Mouse (Mus musculus) retina, embryonic 14.5 days (tissue): ENCODE measurements around the gene Kctd4.
"Not testable (repeated sequence)": the region's sequence is repeated elsewhere in the genome, so short reads cannot be mapped to it uniquely, and the experiment has no call there.

Source experiments
- DNase-seq: peaks from one replicate; pipeline ENCODE4 v3.0.0-alpha.2; 2015; ENCODE audit warnings: low spot score

Gene Kctd4

DNA sequence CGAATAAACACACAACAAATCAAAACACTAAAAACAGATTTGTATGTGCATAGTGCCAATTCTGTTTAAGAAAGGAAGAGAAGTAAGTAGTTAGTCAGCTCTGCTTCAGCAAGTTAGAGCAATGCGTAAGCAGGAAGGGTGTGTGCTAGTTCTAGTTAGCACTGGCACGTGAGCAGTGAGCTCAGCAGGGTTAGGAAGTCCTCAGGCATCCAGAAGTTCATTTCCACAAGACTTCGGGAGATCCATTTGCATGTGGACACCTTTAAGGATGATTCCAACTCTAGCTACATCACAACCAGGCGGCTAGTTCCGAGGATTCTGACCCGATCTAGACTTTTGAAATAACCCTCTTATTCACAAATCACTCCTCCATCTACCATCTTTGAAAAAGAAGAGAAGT is at the start of gene Kctd4:
TSS of gene Kctd4 (plus strand) at position 244 of the 400 bp plus-strand sequence.
- no peak for DNase-seq

DNA sequence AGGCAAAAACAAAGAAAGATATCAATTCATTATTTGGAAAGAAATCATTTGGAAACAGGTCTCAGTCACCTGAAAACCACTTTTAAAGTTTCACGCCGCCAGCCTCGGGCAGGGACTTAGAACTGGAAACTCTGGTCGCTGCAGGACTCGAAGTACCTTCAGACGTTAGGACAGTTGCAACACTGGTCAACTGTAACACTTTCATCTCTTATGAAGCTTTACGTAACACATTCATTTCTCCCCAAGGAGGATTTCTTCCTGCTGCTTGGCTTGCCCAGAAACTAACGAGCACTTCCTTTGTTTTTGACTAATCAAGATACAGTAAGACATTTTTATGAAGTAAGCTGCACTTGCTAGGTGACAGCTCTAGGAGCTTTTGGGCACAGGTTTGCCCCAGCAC is 47.9 kb upstream of the Kctd4 start:
- no peak for DNase-seq

DNA sequence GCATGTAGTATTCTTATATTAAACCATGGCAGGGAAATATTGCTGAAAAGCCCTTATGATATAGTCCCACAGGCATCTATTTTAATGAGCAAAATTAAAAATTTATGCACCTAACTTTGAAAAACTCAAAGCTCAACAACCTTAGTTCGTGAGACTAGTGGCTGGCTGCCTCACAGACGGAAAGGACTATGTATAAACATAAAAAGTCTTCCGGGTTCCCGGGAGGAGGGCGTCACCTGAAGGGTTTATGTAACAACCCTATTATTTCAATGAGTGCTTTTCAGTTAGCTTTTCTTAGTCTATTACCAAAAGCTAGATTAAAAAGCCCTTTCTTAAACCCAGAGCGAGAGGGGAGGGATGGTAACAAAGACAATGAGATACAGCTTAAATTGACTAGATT is 42.8 kb upstream of the Kctd4 start:
- no peak for DNase-seq

DNA sequence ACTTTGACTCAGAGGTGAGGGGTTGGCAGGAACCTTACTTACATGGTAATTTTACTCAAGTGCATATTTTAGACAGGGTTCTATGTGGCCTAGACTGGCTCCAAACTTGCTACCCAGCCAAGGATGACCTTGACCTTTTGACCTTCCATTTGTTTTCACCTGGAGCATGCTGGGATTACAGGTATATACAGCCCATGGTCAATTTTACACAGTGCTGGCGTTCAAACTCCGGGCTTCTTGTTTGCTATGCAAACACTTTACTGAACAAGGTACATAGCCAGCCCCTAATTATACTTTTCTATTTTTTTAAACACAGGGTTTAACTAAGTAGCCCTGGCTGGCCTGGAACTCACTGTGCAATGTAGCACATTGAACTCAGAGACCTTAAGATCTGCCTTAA is 42.1 kb upstream of the Kctd4 start:
- DNase-seq, result no peak

DNA sequence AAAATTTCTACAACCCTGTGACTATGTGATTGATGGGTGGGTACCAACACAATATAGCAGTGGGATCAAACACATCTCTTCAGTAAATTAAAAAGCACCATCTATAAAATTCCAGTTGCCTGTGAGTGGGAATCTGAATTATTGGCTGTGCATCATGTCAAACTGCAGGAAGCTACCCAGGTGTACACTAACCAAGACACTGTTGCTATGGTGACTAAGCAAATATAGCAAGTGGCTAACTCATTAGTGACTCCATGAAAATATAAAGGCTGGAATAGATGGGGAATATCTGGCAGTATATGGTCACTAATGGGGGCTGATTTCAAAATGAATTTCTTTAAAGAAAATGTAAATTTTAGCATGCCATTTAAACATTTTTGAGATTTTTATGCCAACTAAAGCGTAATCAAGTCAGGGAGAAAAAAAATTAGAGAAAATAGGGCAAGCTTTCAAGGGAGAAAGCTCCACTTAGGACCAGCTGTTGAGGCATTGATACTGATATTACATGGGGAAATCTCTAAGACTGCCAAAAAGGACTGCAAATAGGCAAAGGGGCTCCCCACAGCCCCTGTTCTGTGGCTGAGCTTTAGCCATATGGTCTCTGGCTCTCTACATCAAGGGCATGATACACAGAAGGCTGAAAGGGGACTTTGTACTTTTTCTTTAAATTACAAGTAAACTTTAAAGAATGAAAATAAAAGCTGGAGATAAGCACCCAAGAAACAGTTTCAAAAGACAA is 31.3 kb upstream of the Kctd4 start:
- DNase-seq, result peak; percentile 29

DNA sequence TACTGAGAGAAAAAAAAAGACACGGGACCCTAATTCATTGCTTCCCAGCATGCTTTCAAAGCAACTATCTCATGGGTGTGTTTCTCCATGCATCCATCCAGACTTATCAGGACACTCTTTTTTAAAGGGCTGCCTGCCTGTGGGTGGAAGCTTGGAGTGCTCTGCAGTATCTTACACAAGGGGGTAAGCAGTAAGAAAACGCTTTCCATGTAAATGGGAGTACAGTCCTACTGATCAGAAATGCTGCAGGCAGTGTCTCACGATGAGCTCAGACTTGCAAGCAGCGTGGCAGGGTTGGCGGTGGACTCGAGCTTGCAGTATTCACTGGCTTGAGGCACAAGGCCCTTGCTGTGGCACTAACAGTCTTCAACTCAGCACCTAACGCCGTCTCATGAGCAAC is 25.1 kb upstream of the Kctd4 start:
- not testable (repeated sequence) for DNase-seq

DNA sequence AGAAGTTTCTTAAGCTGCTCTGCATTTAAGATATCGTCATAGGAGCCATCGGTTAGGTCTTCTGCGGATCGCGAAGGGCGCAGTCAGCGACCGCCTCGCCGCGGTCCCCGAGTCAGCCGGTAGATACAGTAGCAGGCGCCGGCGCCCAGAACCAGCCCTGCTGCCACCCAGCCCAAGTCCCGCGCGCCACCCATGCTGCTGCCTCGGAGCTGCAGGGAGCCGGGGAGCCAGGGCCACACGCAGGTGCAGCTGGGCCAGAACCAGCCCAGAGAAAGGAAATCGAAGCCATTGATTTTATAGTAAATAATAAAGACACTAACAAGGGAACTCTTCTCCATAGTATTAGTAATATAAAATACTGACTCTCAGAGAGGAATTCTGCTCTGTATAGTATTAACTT is 23.5 kb upstream of the Kctd4 start:
- DNase-seq, result no peak

DNA sequence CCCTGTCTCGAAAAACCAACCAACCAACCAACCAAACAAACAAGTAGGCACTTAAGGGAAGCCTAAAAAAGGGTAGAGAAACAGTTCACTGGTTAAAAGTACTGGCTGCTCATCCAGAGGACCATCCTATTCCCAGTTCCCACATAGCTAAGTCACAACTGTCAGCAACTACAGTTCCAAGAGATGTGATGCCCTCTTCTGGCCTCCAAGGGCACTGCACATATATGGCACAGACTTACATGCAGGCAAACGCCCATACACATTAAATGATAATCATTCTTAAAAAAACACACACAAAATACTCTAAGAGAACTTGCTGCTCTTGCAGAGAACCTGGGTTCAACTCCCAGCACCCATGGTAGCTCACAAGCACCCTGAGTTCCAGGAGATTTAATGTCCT is 20.4 kb upstream of the Kctd4 start:
- no peak for DNase-seq

DNA sequence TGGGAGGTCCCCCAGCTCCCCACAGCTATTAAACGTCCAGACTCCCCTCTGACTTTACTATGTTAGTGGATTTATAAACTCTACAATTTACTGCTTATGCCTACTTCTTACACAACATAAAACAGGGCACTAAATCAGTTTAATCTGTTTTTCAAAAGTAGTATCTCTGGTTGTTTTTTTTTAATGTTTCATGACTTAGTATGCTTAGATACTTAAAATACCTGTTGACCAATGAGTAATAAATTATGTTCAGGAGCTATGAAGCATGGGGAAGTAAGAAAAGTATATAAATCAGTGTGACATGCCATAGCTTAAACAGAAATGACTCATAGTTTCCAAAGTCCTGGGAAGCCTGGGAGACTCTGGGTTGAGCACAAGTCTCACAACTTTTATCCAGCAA is 17.1 kb upstream of the Kctd4 start:
- no peak for DNase-seq

DNA sequence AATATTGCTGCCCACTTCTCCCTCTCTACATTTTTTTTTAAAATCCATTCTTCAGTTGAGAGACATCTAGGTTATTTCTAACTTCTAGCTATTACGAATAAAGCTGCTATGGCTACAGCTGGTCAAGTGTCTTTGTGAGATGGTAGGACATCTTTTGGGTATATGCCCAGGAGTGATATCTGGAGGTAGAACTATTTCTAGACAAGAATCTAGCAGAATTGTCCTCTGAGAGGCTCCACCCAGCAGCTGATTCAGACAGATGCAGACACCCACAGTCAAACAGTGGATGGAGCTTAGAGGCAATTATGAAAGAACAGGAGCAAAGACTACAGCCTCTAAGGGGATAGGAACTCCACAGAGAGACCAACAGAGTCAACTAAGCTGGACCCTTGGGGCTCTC is 13.3 kb upstream of the Kctd4 start:
- no peak for DNase-seq

DNA sequence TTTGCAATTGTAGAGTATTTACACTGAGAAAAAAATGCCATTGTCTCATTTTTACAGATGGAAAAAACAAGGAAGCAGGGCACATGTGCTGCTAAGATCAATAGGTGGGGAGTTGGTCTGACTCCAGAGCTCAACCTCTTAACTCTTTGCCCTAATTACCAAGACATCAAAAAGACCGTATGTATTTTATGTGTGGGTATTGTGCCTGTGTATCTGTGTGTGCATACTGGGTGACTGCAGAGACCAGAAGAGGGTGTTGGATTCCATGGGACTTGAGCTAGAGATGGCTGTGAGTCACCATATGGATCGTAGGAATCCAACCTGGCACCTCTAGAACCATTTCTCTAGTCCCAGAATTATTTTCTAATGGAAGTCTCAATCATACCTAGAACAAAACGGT is 12.4 kb upstream of the Kctd4 start:
- no peak for DNase-seq

DNA sequence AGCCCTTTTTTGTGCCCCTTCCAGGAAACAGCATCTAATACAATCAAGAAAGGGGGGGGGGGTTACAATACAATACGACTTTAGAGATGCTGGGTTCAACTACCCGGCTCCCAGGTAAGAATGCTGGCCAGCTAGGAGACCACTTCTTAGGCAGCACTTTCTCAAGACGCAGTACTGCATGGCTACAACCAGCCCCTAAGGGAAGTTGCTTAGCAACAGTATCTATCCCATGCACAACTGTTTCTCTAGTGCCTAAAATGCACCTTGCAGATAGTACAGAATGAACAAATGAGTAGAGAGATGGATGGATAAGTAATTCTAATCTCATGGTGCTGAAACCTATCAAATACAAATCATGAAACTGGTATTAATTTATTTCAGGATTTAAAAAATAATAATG is 7.1 kb upstream of the Kctd4 start:
- DNase-seq, result no peak

DNA sequence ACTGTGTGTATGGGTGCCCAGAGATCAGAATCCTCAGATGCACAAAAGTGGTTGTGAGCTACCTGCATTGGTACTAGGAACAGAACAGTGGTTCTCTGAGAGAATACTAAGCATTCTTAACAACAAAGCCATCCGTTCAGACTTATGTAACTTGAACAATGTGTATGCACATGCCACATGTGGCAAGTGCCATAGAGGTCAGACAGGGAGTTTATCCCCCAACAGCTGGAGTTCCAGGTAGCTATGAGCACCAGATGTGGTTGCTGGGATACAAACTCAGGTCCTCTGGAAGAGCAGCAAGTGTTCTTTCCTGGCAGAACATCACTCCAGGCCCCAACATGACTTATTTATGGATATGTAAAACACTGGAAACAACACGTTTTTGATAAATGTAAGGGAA is 1.8 kb upstream of the Kctd4 start:
- DNase-seq, result no peak

DNA sequence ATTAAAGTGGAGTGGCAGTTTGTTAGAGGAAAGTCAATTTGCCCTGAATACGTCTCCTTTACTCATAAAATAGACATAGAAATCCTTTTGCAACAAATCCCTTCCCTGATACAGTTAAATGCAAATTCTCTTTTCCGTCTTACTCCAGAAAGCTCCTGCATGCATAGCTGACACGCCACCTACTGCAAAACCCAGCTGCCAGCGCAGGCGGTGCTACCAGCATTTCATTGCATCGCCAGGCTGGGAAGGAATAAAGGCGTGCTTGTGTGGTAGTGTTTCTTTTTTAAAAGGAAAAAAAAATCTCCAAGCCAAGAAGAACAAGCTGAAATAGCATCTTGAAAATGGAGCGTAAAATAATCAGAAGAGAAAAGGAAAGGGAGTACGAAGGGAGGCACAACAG is 7.4 kb downstream of the Kctd4 start:
- no peak for DNase-seq

DNA sequence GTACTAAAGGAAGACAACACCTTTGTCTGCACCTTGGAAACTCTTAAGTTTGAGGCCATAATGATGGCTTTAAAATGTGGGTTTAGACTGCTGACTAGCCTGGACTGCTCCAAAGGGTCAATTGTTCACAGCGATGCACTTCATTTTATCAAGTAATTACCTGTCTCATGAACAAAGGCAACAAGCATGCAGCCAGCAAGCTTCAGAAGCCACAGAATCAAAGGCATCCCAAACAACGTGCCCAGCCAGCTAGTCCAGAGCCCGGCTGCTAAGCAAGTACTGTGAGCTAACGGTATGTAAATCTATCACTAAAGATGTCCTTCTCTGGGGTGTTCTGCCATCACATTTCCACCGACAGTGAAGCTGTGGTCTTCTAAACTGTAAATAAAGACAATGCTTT is 8.4 kb downstream of the Kctd4 start:
- DNase-seq, result peak; percentile 21

DNA sequence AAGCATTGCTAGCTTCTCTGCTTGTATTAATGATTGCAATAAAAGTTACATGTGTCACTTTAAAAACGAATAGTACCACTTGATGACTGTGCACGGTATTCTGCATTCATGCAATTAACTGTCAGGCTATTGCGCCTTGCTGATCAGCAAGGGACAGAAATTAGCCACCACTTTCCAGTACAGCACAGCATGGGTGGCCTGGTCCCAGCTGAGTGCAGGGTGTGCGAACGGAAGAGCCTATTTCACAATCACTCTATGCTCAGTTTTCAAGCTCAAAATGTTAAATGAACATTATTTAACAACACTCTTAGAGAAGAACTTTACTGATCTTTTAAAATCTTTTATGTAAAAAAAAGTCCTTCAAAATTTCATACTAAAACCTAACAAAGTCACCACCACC is 9.2 kb downstream of the Kctd4 start:
- DNase-seq, result peak; percentile 10

DNA sequence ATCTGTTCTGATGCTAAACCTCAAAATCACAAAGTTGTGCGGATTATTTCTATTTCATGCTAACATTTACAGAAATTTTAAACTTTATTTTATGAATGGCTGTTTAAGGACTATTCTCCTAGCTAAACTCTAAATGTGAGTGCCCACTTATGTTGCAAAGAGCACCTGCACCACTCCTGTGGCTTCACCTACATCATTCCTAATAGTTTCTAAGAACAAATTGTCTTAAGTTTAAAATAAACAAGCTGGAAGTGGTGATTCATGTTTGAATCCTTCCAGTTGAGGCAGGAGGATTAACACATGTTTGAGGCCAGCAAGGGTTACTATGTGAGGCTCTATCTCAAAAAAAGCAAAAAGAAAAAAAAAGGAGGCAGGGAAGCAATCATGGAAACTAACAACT is 9.6 kb downstream of the Kctd4 start:
- no peak for DNase-seq

DNA sequence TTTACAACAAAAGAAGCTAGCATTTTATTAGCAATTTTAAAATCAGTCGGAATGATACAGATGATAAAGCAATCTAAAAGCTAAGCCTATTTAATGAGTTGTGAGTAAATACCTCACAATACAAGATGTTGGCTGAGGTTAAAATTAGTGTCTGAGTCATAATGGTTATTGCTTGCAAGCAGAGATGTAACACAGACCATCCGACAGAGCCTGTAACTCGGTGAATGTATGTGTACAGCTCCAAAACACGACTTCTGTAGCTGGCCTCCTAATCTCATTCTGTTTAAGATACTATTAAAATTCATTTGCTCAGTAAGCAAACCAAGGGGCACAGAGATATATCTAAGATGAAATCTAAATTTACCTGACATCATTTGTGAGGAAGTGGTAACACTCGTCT is 12.5 kb downstream of the Kctd4 start:
- DNase-seq, result no peak

DNA sequence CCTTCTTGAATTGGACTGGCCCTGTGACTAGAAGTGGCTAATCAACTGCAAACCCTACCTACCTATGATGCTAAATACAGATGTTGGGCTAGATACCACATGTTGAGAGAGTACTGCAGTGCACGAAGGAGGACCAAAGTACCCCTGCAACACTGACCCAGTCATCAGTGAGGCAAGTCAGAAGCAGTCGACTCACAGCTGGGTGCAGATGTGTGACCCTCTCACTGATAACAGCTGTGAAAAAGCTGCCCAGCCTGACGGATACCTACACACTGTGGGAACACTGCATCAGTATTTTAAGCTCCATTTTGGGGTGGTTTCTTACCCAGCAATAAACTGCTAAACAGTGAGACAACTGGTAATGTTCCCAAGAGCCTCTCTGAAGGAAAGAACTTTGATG is 21.3 kb downstream of the Kctd4 start:
- no peak for DNase-seq

DNA sequence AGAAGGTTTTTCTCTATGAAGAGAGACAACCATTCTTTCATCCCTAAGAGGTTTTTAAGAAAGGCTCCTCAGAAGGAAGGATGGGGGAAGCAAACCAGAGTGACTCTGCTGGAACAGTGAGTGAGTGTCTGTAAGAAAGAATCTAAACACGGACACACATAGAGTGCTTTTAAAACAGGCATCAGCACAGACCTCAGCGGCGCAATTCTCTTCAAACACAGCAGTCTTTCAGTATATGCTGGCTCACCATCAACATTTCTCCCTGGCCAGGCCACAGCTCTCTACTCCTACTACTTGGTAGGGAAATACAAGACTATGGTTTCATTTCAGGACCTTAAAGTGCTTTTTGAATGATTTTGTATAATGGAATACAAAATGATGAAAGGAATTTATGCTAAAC is 26.4 kb downstream of the Kctd4 start:
- DNase-seq, result no peak

DNA sequence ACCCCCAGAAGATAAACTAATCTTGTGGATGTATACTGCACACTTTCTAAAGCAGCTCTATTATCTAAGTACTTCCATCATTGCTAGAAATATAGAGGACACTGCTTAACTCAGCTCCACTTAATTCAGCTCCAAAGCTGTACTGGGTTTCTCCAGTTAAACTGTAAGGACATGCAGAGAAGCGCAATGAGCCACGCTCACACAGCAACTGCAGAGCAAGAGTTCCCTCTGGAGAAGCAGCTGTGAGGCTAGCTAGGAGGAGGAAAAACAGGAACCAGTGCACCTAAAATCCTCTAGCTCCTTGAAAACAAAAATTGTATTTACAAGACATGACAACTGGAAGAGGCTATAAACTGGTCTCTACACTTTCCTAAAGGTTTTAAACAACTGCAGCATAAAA is 29.1 kb downstream of the Kctd4 start:
- no peak for DNase-seq

DNA sequence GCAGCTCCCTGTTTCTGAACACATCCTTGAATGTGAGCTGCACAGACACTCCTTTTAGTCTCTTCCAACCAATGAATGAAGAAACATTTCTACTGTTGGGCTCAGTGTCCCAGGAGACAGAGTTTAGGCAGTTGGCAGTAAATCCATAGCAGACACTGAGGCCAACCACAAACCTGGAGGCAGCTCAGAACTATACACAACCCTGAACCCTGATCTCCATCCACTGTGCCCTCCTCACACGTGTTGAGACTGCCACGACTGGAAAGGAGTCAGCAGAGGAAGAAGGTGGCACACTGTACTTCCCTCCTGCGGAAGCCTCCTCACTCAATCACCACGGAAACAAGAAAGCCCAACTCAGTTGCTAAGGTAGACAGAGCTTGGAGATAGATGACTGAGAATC is 30.3 kb downstream of the Kctd4 start:
- DNase-seq, result no peak

DNA sequence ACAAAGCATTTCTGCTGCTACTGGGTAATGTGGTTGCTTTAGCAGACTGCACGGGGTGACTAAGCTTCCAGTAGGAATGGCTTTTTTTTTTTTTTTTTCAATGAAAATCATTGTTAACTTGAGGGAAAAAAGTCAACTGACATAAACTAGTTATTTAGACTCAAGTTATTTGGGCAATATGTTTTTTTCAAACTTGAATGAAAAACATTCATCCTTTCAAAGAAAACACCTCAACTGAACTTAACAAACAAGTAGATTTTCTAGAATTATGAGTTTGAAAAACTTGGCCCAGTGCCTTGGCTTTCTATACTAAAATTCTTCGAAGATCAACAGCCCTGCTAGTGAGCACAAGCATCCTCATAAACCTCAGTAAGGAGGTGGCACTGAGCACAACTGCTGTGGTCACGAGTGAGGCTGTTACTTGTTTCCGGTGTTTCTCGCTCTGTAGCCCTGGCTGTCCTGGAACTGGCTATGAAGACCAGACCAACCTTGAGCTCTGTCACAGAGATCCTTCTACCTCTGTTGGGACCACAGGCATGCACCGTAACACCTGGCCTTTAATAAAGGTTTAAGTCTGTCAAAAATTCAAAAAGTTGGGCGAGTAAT is 32.2 kb downstream of the Kctd4 start:
- no peak for DNase-seq

DNA sequence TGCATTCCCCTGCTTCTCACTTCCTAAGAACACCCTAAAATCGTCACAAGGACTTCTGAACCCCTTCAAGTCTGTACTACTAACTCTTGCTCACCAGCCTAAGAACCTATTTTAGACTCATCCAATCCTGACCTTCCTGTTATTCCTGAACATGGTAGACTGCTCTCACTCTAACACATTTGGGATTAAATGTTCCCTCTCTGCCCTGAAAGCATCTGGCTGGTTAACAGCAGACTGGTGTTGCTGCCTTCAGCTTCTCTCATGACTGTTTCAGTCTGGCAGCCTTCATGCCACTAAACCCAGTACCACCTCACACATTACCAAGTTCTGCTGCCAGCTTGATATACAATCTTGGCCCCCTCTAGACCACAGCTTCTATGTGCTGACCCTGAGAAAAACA is 34.4 kb downstream of the Kctd4 start:
- no peak for DNase-seq
